Mouse (Mus musculus) olfactory bulb, adult 2 months (tissue): ENCODE measurements at regions not wholly inside any gene's neighbourhood (a gene's known extent, or its start where the extent isn't known, plus 50 kb on each side); places are given as distances from the start of the nearest gene placed in this dataset.

Experiments used
- CTCF ChIP-seq: fragments of 200-500 bp; IDR thresholded peaks from 2 replicates; pipeline ENCODE4 v1.5.1; 2012; ENCODE audit warnings: low read depth, mild to moderate bottlenecking, low read length, moderate library complexity; ENCODE audit not compliant: insufficient read depth
- POLR2A ChIP-seq: fragments of 200-500 bp; IDR thresholded peaks from 2 replicates; pipeline ENCODE4 v1.6.1; 2012; ENCODE audit warnings: mild to moderate bottlenecking, low read depth, low read length, moderate library complexity; ENCODE audit not compliant: insufficient read depth

- TF ChIP-seq CTCF (peak; percentile 75), POLR2A (0 out of 2 replicates have a peak, but pooled peaks have one; percentile 34)
These were observed 241.4 kb upstream of the Brinp1 start for GRCm38 (mm10) chr4:69195645-69196044.
